Mouse (Mus musculus) heart, embryonic 12.5 days (tissue): Measurements from ENCODE around the gene 2310034G01Rik. TPM values are rescaled to one million over a fixed set of nuclear protein-coding genes. Genes with fewer than 3 reads are reported as not detected.
A peak's percentile ranks its signal among the peaks of the same experiment; 100 is the strongest.

Experiments
- ATAC-seq: fragments of 200-750 bp; cut with Nextera tagmentation; 2 replicates; pipeline ENCODE4 v1.8.0; 2017; ENCODE audit warnings: moderate TSS enrichment, moderate library complexity; ENCODE audit not compliant: insufficient number of reproducible peaks, low FRiP score
- H3K27ac ChIP-seq: fragments of 300-500 bp; sonication (generic); 2 replicates; pipeline ENCODE4 v1.5.1; 2016; ENCODE audit warnings: mild to moderate bottlenecking, moderate library complexity; ENCODE audit not compliant: poor library complexity, severe bottlenecking
- H3K27me3 ChIP-seq: fragments of 300-500 bp; sonication (generic); replicated peaks from 2 replicates; pipeline ENCODE4 v1.6.1; 2016; ENCODE audit warnings: mild to moderate bottlenecking, moderate library complexity
- H3K36me3 ChIP-seq: fragments of 300-500 bp; sonication (generic); 2 replicates; pipeline ENCODE4 v1.6.1; 2016; ENCODE audit warnings: mild to moderate bottlenecking, moderate library complexity
- H3K4me1 ChIP-seq: fragments of 300-500 bp; sonication (generic); replicated peaks from 2 replicates; pipeline ENCODE4 v1.6.1; 2016; ENCODE audit warnings: mild to moderate bottlenecking
- H3K4me2 ChIP-seq: fragments of 300-500 bp; sonication (generic); 2 replicates; pipeline ENCODE4 v1.6.1; 2016; ENCODE audit warnings: mild to moderate bottlenecking, moderate library complexity
- H3K4me3 ChIP-seq: fragments of 300-500 bp; sonication (generic); 2 replicates; pipeline ENCODE4 v1.5.1; 2016; ENCODE audit warnings: mild to moderate bottlenecking
- H3K9ac ChIP-seq: fragments of 300-500 bp; sonication (generic); 2 replicates; pipeline ENCODE4 v1.6.1; 2016; ENCODE audit warnings: mild to moderate bottlenecking, moderate library complexity
- H3K9me3 ChIP-seq: fragments of 300-500 bp; sonication (generic); replicated peaks from 2 replicates; pipeline ENCODE4 v1.6.1; 2016; ENCODE audit warnings: mild to moderate bottlenecking, moderate library complexity
- WGBS: fragments of 180-500 bp; shearing (Covaris S2); methylation state at CpG from one replicate; pipeline ENCODE4 v1.1.7; 2016; 5-methylcytosine and 5-hydroxymethylcytosine counted together
- polyA plus RNA-seq: library from polyadenylated mRNA; unstranded; fragments of >200 nt; fragmentation: Nextera tagmentation; extraction: Ambion mirVana; gene quantifications from 2 replicates; pipeline ENCODE4 v1.2.1, GENCODE M21; 2016

2310034G01Rik gene
- polyA plus RNA-seq, 1 experiment from 2014 or later = 1.2 TPM

- Histone ChIP-seq H3K36me3 (no peaks in the 10 kb centered on the region), H3K27ac (no peak overlapping the region), H3K27me3 (peaks cover 23% of the 10 kb centered on the region), H3K4me1 (peaks cover 3% of the 10 kb centered on the region; the same call in 1 of the 2 replicates), H3K4me3 (peak overlapping the region; percentile 61), H3K9me3 (no peaks in the 10 kb centered on the region), H3K4me2 (peak overlapping the region; percentile 87), H3K9ac (no peak overlapping the region; the same call in 1 of the 2 replicates)
- 0 out of 2 replicates have a peak, but pooled peaks have one; percentile 41 for ATAC-seq
- WGBS = 16% methylated on average over 25 of the region's 25 CpGs
These were observed 7.5 kb upstream of the 2310034G01Rik start for GRCm38 (mm10) chr19:46357344-46358280.

GRCm38 (mm10) chr19:46356701-46357138 is 6.6 kb upstream of the 2310034G01Rik start:
- no peaks in the 10 kb centered on the region for H3K9me3 ChIP-seq
- peak overlapping the region; percentile 61 for H3K4me3 ChIP-seq
- ATAC-seq = peak; percentile 89
- H3K4me1 ChIP-seq = peaks cover 3% of the 10 kb centered on the region; the same call in 1 of the 2 replicates
- H3K4me2 ChIP-seq = peak overlapping the region; percentile 87
- no peaks in the 10 kb centered on the region for H3K36me3 ChIP-seq
- WGBS = 1% methylated on average over 29 of the region's 29 CpGs
- H3K27me3 ChIP-seq = peaks cover 26% of the 10 kb centered on the region
- H3K9ac ChIP-seq = no peak overlapping the region; the same call in none of the 2 replicates
- H3K27ac ChIP-seq = no peak overlapping the region

DNA sequence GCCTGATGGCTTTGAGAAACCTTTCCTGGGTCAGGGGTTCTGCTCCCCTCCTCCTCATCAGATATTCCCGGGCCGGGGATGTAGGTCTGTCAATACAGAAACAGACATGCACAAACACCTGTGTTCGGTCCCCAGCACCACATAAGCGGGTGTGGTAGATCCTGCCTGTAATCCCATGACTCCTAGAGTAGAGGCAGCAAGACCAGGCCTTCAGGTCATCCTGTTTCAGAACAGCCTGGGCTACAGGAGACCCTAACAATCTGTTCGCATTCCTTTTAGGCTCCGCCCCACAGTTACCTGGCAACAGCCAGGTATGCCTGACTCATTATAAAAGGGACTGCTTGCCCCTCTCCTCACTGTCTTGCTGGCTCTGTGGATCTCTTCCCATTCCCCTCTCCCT is 552 bp downstream of the 2310034G01Rik start:
- Histone ChIP-seq H3K27me3 (peaks cover 56% of the 10 kb centered on the region), H3K4me1 (peaks cover 15% of the 10 kb centered on the region), H3K36me3 (no peaks in the 10 kb centered on the region), H3K4me3 (peak overlapping the region; percentile 80), H3K9me3 (no peaks in the 10 kb centered on the region), H3K4me2 (peak overlapping the region; percentile 99), H3K27ac (no peak overlapping the region), H3K9ac (peak overlapping the region; percentile 84)
- 19% methylated on average over 6 of the region's 6 CpGs for WGBS
- 0 out of 2 replicates have a peak, but pooled peaks have one; percentile 30 for ATAC-seq

DNA sequence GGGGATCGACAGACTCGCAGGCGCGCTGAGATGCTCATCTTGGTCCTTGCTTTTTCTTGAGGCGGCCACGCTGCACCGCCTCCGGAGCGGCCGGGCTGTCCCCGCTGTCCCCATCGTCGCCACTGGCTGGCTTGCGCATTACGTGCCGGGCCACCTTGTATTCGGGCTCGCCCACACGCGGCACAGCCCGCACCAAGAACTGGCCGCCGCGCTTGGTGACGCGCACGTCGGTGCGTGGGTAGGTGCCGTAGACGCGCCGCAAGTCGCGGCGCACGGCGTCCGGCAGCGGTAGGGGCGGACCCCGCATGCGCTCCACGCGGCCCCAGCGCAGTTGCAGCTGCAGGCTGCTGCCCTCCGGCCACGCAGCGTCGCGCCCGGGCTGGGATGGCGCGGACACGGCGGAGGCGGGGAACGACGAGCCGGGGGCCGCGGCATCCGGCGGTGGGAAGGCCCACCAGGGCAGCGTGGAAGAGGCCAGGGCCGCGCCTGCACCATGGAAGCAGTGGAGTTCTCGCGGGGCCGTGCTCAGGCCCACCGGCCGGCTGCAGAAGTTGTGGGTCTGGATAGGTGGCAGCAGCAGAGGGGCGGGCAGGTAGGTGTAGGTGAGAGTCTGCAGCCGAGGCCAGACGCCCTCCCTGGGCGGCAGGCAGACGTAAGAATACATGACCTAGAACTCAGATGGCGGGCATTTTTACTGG is 1.2 kb downstream of the 2310034G01Rik start:
- WGBS = 1% methylated on average over 78 of the region's 78 CpGs
- H3K36me3 ChIP-seq = no peaks in the 10 kb centered on the region
- peaks cover 55% of the 10 kb centered on the region for H3K27me3 ChIP-seq
- peak overlapping the region; percentile 80 for H3K4me3 ChIP-seq
- H3K9me3 ChIP-seq = no peaks in the 10 kb centered on the region
- H3K4me1 ChIP-seq = peaks cover 15% of the 10 kb centered on the region
- H3K4me2 ChIP-seq = peak overlapping the region; percentile 99
- peak; percentile 76 for ATAC-seq
- peak overlapping the region; percentile 15 for H3K27ac ChIP-seq
- peak overlapping the region; percentile 84 for H3K9ac ChIP-seq

- WGBS = 30% methylated on average over 14 of the region's 14 CpGs
- peaks cover 15% of the 10 kb centered on the region for H3K4me1 ChIP-seq
- no peaks in the 10 kb centered on the region for H3K36me3 ChIP-seq
- peak overlapping the region; percentile 99 for H3K4me2 ChIP-seq
- H3K27me3 ChIP-seq = peaks cover 55% of the 10 kb centered on the region
- no peaks in the 10 kb centered on the region for H3K9me3 ChIP-seq
- H3K9ac ChIP-seq = peak overlapping the region; percentile 84
- peak overlapping the region; percentile 15 for H3K27ac ChIP-seq
- ATAC-seq = no peak
- peak overlapping the region; percentile 80 for H3K4me3 ChIP-seq
These were observed 2.0 kb downstream of the 2310034G01Rik start for GRCm38 (mm10) chr19:46347936-46348668.

DNA sequence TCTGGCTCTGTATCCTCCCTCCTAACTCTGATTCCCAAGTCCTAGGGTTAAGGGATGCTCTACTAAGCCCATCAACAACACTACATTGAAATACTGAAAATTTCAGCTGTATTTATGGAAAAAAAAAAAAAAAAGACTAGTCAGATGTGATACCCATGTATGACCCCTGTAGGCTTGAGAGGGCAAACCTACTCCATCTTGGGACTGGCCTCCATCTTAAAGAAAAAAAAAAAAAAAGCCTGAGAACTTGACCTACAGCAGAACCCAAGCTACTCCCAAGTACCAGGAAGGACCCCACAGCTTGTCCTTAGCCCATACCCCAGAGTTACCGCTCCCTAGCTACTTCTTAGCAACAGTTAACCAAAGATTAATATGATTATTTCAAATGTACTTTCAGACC is 3.0 kb downstream of the 2310034G01Rik start:
- no peak overlapping the region for H3K4me2 ChIP-seq
- no peak overlapping the region for H3K27ac ChIP-seq
- no peaks in the 10 kb centered on the region for H3K9me3 ChIP-seq
- ATAC-seq = no peak
- H3K4me3 ChIP-seq = no peak overlapping the region
- H3K4me1 ChIP-seq = peaks cover 15% of the 10 kb centered on the region
- H3K36me3 ChIP-seq = no peaks in the 10 kb centered on the region
- H3K9ac ChIP-seq = no peak overlapping the region
- peaks cover 53% of the 10 kb centered on the region for H3K27me3 ChIP-seq
- 87% methylated on average over 1 of the region's 1 CpGs for WGBS

- no peak overlapping the region for H3K4me3 ChIP-seq
- ATAC-seq = no peak
- peaks cover 39% of the 10 kb centered on the region for H3K27me3 ChIP-seq
- no peak overlapping the region for H3K4me2 ChIP-seq
- H3K36me3 ChIP-seq = no peaks in the 10 kb centered on the region
- no peak overlapping the region for H3K9ac ChIP-seq
- no peak overlapping the region for H3K27ac ChIP-seq
- peaks cover 14% of the 10 kb centered on the region for H3K4me1 ChIP-seq
- no peaks in the 10 kb centered on the region for H3K9me3 ChIP-seq
- WGBS = 18% methylated on average over 7 of the region's 7 CpGs
These were observed 5.2 kb downstream of the 2310034G01Rik start for GRCm38 (mm10) chr19:46344710-46345419.

DNA sequence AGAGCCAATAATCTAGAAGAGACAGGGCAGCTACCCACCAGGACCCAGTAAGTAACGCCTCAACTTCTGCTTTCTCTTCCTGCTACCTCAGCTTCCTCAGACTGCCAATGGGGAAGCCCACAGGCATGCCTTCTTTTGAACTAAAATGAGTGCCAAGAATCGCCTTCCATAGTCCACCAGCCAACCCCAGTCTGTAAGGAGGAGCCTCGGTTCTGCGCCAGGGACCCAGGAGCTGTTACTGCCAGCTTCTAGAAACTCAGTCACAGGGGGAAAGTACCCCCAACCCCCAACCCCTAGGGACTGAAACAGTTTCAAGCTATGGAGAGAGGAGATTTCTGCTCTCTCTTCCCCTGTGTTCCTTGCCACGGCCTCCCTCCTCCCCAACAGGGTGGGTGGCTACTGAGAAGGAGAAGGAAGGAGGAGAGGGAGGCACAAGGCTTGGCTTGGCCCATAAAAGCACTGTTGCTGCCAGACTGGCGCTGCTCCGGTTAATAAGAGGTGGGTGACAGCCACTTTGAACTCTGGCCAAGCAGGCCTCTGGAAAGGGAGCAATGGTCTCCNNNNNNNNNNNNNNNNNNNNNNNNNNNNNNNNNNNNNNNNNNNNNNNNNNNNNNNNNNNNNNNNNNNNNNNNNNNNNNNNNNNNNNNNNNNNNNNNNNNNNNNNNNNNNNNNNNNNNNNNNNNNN is 10.7 kb downstream of the 2310034G01Rik start:
- Histone ChIP-seq H3K4me2 (peak overlapping the region; percentile 55), H3K9ac (no peak overlapping the region), H3K27ac (no peak overlapping the region), H3K4me1 (peaks cover 7% of the 10 kb centered on the region), H3K36me3 (no peaks in the 10 kb centered on the region), H3K4me3 (no peak overlapping the region), H3K9me3 (no peaks in the 10 kb centered on the region), H3K27me3 (peaks cover 12% of the 10 kb centered on the region; the same call in 1 of the 2 replicates)
- 71% methylated on average over 7 of the region's 7 CpGs for WGBS
- ATAC-seq = no peak

- H3K27ac ChIP-seq = no peak overlapping the region
- no peaks in the 10 kb centered on the region for H3K9me3 ChIP-seq
- H3K9ac ChIP-seq = no peak overlapping the region
- no peaks in the 10 kb centered on the region for H3K36me3 ChIP-seq
- ATAC-seq = no peak
- peaks cover 10% of the 10 kb centered on the region; the same call in 1 of the 2 replicates for H3K27me3 ChIP-seq
- WGBS = 53% methylated on average over 6 of the region's 6 CpGs
- H3K4me2 ChIP-seq = peak overlapping the region; percentile 55
- peaks cover 7% of the 10 kb centered on the region for H3K4me1 ChIP-seq
- peak overlapping the region; percentile 74 for H3K4me3 ChIP-seq
These were observed 11.2 kb downstream of the 2310034G01Rik start for GRCm38 (mm10) chr19:46338942-46339286.
